Mouse (Mus musculus) CD4-positive helper T cell, adult 2 months (primary cell): Measurements from ENCODE around the gene Spag9.

Experiments
- DNase-seq: peaks from one replicate; pipeline ENCODE4 v3.0.0-alpha.2; 2012; ENCODE audit warnings: low read depth, missing footprints, low spot score

Spag9 gene

GRCm38 (mm10) chr11:94130118-94131095 is 134.5 kb downstream of the Spag9 start:
- DNase-seq = no peak

DNA sequence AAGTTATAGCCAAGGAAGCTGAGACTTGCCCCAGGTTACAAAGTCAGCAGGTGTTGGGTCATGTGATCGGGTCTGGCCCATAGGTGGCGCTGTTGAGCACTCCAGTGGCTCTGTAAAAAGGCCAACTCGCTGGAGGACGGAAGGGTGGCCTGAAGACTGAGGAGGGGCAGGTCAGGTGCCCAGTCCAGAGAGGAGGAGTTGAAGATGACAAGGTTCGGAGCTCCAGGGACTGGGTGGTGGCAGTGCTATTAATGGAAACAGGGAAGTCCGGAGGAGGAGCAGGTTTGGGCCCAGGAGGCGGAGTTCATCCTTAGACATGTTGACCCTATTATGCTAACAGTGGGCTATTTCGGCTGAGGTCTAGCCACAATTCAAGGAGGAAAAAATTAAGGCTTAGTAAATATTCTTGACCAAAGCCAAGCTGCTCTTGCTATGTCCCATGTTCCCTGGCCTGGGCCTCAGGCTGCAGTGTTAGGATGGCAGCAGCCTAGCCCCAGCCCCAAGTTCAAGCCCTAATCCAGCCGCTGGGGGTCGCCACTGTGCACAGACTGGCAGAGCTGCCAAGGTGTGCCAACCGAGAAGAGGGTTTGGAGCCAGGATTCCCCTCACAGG is 137.6 kb downstream of the Spag9 start:
- peak; percentile 77 for DNase-seq

GRCm38 (mm10) chr11:94134076-94134838 is 138.4 kb downstream of the Spag9 start:
- DNase-seq = no peak

DNA sequence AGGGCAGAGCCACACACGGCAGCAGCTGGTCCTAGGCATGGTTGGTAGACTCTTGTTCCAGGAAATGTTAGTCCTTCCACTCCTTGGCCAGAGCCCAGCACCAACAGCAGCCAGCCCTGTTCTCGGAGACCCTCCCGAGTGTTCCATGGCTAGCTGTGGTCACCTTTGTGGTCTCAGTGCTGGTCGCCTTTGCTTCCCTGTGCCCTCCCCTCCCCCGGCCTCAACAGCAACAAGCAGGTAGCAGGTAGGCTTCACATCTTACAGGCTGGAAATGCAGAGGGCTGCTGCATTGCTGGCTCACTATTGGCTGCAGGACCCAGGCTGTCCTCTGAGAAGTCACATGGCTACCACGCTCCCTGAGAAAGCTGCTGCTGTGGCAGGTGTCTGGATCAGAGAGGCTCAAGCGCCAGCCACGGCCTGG is 139.7 kb downstream of the Spag9 start:
- DNase-seq = no peak

GRCm38 (mm10) chr11:94136656-94137055 is 140.8 kb downstream of the Spag9 start:
- DNase-seq = no peak

DNA sequence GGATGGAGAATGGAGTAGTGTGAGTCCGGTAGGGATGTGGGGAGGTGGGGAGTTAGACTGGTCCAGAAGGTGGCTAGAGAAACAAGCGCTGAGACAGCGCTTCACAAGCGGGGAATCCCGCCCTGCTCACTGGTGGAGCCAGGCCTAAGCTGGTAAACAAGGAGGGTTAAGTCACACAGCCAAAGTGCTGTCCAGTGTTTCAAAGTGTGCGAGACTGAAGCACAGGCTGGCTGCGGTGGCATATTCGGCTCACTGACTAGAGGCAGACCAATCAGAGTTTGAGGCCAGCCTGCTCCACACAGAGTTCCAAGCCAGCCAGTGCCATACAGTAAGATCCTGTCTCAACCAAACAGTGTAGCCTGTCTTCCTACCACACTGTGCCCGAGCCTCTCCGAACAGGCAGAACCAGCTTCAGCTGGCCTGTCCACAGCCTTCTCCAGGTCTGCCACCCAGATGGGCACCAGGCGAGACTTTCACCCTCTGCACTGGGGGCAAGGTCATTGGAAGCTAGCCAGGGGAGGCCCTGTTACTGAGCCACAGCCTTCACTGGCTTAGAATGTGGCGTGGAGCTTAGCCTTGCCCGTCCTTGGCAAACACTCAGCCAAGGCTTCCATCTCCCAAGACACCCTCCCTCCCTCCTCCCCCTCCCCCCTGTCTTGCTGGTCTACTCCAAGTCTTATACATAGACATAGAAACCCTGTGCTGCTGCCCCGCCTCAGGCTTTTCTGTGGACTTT is 141.6 kb downstream of the Spag9 start:
- DNase-seq = no peak

DNA sequence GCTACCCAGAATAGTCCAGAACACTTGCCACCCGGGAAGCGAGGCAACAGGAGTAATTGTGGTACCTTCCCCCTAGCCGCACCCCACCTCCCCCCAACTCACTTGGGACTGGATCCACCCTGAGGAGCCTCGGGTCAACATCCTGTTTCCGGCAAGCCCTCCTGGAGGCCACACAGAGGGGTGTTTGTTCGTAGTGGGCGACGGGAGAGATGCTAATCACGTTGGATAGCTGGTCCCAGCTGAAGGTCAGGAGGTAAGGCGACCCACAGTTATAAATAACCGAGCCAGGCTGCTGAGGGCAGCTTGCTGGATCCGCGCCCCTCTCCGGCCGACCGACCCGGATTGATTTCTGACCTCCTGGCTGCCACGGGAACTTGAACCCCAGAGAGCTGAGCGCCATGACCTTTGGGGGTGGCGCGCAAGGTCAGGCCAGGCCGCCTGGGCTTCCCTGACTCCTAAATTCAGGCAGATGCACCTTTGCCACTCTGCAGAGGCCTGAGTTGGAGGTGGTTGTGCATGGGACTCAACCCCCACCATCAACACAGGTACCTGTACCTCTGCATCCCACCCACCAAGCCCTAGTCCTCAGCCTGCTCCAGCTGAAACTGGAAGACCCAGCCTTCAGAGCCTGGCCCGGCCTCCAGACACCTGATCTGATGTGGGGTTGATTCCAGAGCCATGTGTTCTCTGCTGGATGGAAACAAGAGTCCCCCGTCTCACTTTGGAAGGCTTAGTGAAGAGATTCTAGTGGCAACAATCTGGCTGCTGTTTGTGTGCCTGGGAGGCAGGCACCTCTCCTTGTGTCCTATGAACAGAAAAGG is 142.7 kb downstream of the Spag9 start:
- no peak for DNase-seq

DNA sequence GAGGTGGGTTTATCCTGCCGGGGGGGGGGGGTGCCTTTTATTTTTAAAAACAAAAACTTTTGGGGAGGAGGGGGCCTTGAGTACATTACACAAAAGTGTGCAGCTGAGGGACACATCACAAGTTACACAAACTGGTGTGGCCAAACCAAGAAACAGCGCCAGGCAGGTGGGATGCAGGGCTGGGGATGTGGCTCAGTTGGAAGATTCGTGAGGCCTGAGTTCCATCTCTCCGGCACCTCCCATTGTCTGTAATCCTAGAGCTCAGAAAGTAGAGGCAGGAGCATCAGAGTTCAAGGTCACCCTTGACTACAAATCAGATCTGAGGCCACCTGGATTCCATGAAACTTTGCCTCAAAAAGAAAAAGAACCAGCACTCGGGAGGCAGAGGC is 143.3 kb downstream of the Spag9 start:
- no peak for DNase-seq

DNA sequence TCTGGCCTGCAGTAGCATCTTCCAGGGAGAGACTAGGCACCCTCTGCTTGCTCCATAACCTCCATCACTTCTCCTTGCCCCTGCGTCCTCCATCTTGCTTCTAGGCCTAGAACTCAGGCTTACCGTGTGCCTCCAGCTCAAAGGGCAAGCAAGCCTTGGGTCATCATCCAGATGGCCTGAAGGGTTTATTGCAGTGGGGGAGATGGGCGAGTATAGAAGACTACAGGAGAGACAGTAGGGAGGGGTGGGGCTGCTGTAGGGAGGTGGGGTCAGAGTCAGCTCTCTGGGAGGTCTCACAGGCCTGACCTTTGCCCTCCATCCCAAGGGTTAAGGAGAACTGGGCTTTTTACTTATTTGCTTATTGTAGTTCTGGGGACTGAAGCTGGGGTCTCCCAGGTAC is 144.6 kb downstream of the Spag9 start:
- DNase-seq = no peak

DNA sequence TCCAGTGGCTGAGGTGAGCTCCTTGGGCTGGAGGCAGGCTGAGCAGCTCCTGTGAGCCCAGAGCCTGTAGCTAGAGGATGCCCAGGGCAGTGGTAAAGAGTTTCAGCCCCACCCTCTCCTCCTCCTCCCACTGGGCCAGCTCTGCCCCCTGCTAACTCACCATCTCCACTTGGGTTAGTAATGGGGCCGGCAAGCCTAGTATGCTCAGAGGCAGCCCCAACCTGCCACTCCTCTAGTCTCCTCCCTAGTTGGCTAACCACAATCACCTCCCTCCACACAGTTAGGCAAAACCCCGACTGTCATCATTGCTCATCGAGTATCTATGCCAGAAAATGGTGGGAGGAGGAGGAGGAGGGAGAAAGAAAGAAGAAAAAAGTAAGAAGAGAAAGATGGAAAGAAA is 145.7 kb downstream of the Spag9 start:
- no peak for DNase-seq

DNA sequence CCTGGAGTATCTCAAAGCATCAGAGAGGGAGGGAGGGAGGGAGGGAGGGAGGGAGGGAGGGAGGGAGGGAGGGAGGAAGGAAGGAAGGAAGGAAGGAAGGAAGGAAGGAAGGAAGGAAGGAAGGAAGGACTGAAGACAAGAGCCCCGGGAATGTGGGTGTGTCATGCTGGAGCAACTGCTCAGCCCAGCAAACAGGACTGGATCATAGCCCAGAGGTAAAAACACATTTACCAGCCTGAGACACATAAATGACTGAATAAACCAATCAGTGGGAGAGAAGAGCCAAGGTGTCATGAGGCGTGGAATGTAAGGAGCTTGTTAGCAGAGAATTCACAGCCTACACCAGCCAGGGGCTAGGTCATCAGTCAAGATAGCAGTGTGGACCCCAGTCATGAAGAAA is 147.4 kb downstream of the Spag9 start:
- no peak for DNase-seq

GRCm38 (mm10) chr11:94144771-94145539 is 149.1 kb downstream of the Spag9 start:
- no peak for DNase-seq

- no peak for DNase-seq
Observed at GRCm38 (mm10) chr11:94146049-94146605, 150.2 kb downstream of the Spag9 start.

GRCm38 (mm10) chr11:94146733-94147485 is 151.0 kb downstream of the Spag9 start:
- DNase-seq = no peak

DNA sequence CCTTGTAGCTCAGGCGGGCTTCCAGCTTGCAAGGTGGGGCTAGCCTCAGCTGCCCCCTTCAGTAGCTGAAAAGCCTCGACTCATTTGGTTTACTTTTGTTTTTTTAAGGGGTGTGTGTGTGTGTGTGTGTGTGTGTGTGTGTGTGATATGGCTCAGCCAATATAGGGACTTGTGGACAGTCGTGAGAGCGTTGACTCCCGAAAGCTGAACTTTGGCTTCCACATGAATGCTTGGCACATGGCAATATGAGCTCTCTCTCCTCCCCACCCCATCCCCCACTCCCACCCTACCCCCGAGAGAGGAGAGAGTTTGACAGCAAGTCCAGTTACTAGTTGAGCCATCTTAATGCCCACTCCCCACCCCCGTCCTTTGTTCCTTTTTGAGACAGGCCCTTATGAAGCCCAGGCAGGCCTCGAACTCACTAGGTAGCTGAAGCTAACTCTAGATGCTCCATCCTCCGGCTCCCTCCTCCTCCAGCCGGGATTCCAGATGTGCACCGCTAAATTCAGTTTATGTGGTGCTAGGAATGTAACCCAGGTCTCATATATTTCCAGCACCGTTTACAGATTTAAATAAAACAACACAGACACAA is 152.3 kb downstream of the Spag9 start:
- no peak for DNase-seq

GRCm38 (mm10) chr11:94148931-94149491 is 153.1 kb downstream of the Spag9 start:
- DNase-seq = no peak

GRCm38 (mm10) chr11:94149509-94150259 is 153.8 kb downstream of the Spag9 start:
- DNase-seq = no peak
